Mouse (Mus musculus) embryo, embryonic 9.5 days (tissue): ENCODE results near the gene Ddx17.

Experiments used
- DNase-seq: peaks from one replicate; pipeline ENCODE4 v3.0.0-alpha.2; 2017; ENCODE audit errors: extremely low spot score

Ddx17 gene

DNA sequence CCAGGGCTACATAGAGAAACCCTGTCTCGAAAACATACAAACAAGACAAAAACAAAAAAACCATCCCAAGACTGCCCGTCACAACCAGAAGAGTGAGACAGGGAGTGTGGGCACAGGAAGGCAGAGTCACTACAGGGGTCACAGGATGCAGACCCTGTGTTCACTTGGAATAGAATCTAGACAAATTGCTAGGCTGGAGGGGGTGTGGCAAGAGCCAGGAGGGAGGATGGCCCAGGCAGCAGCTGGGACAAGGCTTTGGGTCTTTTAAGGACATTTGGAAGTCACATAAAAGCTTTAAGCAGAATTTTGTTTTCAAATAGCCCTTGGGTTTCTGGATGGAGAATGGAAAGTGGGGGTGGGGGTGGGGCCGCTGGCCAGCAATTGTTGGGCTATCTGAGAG lies 28.0 kb downstream of the Ddx17 start:
- DNase-seq, result no peak

DNA sequence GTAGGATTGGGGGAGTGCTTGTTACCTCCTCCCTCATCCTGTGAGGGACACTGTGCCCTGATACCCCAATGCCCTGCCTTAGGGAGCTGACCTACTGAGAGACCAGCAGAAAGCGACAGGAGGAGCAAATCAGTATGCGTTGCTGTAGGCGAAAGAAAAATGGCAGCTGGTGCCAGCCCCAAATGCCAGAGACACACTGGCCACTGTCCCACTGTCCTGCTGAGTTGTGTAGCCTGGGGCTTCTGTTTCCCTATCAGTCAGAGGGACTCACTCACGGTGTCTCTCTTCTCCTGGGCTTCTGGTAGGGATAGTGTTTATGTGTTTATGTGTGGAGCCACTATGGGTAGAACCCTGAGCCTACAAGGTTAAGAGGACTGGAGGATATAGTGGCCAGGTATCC lies 28.8 kb downstream of the Ddx17 start:
- DNase-seq, result no peak

DNA sequence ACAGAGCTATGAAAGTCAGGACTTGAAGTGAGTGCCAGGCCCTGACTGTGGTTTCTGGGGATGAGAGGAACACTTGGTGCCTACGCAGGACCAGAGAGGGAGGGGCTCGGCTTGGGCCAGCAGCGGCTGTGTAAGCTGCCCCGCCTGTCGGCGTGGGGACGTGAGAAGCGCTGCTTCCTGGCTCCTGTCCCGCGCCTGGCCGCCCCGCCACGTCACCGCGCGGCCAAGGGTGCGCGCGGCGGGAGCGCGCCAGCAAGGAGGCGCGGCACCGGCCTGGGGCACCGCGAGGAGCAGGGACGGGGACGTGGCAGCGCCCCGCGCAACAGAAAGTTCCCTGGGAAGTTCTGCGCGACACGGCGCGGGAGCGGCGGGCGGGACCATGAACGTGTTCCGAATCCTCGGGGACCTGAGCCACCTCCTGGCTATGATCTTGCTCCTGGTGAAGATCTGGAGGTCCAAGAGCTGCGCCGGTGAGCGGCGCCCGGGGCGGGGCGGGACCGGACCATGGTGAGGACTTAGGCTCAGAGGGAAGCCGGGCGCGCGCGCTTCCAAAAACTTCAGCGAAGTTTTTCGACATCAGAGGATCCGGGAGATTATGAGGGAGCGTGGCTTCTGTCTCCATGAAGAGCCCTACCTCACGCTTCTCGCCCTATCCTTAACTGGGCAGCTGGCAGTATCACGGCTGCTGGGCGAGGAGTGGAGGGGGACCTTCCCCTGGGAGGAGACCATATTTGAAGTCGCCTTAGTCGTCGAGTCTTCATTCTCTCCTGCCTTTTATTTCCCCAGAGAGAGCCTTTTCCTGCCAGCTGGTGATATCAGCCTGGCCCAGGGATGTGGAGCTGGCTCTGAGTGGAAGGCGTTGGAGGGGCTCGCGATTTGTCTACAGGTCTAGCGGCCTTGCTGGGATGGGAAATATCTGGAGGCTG lies 30.1 kb downstream of the Ddx17 start, which contains the start of gene Kdelr3:
Kdelr3 (plus strand) TSS at position 241 of the 926 bp plus-strand sequence.
- DNase-seq, result no peak

DNA sequence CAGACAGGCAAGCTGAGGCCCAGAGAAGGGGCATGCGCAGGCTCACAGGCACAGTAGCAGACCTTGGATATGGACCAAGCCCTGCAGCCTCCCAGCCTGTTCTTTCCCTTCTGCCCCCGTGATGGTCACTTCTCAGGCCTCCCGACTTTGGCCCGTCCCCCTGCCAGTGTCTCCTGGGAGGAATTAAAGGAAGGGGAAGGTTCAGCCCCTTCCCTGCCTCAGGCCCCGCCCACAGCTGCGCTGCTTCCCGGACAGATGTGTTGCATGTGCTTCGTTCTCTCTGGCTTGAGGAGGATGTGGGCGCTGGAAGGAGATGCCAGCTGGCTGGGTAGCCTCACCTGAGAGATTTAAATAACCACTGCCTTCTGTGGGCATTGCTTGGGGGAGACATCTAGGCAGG lies 32.6 kb downstream of the Ddx17 start:
- peak; percentile 53 for DNase-seq

DNA sequence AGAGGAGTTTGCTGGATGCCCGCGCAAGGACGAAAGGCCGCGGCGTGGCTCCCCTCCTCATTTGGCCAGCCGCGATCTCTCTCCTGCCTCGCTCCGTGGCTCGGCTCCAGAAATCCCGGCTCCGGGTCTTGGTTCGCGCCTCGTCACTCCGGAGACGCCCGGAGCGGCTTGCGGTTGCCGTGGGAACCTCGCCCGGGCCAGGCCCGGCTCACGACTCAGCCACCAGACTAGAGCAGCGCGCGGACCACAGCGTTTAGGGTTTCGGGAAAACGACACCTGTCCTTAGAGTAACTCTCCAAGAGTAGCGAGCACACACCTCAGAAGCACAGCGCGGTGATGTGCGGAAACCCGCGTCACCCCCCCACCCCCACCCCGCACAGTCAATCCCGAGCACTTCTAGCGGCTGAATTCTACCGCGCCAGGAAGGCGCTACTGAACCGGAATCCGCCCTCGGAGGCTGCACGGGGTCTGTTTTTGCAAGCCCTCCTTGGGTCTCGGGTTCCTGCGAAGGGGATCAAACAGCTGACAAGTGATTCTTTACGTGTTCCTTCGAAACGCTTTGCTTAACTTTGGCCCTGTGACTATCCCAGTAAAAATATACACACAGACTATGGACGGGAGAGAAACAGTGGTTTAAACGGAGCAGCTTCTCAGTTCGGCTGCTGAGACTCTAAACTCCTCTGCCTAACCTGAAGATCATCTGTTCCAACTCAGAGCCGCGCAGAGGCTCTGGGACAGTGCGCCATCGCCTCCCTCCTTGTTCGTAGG lies 34.8 kb downstream of the Ddx17 start:
- peak; percentile 78 for DNase-seq

DNA sequence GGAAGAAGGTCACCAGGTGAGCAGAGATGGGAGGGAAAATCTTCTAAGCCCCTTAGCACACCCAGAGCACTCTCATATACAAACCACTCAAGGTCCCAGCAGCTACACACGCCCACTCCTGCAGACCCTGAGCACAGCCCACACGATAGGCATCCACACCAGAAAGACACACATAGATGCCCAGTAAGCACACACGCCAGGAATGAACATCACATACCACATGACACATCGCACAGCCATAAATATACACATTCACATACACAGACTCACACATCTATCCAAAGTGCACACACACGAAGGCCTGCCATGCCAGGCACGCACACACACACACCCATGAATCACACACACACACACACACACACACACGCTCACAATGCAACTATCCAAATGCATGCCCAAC lies 36.1 kb downstream of the Ddx17 start:
- DNase-seq, result no peak

DNA sequence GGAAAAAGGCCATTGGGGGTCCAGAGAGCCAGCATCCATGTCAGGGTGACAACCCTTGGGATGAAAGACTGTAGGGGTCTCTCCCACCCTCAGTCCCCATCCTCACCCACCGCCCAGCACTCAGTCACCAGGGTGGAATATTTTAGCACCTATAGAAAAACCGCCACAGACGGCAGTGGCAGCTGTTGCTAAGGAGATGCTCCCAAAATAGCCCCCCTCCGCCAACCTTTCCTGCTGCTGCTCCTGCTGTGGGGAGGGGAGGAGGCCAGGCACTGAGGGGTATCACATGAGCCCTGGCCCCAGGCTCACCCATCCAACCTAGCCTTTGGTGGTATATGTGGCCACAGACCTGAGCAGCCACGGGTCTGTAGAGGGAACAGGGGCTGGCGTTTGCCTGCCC lies 36.5 kb downstream of the Ddx17 start:
- no peak for DNase-seq

DNA sequence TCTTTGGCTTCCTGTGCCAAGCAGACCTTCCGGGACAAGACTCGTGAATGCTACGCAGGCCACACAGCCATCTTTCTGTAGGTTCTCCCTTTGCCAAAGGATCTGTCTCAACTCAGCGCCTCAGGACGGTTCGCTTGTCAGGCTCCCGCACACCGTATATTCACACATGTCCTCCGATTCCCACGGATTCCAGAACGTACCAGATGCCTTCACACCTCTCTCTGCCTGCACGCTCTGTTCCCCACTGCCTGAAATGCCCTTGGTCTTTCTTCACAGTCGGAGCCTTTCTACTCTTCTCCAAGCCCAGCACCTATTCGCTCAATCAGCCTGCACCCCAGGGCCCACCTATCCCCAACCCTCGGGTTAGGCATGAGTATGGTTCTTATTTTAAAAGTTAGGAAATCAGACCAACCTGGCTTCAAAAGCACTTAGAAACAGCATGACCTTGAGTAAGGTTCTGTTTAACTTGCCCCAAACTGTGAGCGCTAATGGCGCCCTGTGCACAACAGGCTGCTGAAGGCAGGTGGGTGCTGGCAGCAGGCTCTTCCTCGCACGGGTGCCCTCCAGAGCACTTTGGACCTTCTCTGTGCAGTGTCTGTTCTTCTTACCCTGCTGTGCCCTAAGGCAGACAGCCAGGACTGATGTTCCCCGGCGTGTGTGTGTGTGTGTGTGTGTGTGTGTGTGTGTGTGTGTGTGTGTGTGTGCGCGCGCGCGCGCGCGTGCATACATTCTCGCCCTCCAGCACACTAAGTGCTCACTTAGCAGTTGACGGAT lies 39.3 kb downstream of the Ddx17 start:
- no peak for DNase-seq

DNA sequence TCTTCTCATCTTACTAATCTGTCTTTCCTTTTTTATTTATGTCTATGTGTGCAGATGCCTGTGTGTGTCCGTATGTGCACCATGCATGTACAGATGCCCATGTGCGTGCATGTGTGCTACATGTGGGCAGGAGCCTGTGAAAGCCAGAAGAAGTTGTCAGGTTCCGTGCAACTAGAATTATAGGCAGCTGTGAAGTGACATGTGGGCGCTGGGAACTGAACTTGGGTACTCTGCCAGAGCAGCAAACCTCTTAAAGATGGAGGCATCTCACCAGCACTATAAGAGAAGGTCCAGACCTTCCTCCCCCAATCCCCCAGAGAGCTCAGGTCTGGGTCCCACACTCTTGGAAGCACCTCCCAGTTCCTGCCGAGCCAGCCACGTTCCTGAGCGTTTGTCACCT lies 40.1 kb downstream of the Ddx17 start:
- no peak for DNase-seq

DNA sequence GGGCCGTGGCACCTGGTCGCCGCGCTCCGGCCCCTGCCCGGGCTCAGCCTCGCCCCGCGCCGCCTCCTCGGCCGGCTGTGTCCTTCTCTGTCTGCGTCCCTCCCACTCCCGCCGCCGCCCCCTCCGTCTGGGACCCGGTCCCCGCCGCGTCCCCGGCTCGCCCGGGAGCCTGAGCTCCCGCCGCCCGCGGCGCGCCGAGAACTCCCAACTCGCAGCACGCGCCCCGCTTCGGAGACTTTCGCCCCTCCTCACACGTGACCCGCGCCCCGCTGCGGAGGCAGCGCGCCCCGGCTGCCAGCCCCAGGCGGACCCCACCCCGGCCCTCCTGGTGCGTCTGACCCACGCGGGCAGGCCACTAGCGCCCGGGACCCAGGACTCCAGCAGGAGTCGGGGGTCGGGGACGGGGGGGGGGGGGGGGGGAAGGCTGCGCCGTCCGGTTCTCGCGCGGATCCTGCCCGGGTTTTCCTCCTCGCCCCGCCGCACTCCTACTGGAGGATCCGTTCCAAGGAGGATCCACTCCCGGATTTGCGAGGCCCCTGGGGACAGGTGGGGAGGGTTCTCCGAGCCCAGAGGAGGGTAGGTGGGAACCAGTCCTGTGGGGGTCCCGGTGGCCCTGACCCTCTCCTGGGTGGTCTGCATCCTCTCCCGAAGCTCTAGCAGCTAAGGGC lies 40.8 kb downstream of the Ddx17 start:
- DNase-seq, result peak; percentile 82

DNA sequence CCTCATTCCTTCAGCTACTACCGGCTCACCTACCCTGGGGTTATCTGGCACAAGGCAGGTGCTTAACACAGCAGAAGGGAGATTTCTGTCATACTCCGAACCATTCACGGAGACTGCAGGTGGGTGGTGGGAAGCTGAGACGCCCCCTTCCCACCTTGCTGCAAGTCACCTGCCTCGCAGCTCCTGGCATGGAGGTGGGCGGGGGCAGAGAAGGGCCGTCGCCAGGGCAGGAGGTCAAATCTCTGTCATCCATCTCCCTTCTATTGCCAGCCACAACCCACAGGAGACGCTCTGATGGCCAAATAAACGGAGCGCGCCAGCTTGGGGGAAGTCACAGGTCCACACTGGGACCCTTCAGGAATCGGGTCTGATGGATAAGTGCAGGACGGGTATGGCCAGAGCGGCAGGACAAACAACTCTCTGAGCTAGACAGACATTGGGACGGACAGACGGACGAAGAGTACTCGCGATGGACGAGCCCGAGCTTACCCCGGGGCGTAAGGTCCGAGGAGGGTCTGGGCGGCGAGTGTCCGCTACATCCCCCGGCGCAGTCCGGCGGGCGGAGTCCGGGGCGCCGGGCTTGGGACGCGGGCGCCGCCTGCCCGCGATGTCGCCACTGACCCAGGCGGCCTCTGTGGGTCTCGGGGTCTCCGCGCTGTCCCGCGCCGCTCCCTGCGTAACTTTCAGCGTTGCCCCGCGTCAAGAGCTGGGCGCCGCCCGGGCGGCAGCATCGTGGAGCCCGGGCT lies 41.7 kb downstream of the Ddx17 start, which contains the start of gene Kcnj4:
Kcnj4 (minus strand) TSS at position 535 of the 746 bp plus-strand sequence.
- DNase-seq, result peak; percentile 45

DNA sequence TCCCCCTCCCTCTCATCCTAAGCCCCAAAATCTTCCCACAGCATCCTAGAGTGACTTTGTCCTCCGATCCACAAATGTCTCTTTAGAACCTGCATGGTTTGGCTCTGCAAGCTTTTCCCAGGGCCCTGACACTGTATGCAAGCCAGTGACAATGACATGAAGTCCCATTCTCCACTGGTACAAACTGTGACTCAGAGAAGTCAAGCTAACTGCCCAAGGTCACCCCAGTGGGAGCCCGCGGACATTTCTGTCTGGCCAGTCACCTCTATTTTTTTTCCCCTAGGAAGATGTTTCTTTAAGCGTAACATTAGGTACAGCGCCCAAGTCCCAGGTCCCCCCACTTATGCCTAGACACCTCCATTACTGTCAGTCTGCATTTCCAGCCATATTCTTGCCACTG lies 43.1 kb downstream of the Ddx17 start:
- DNase-seq, result no peak

DNA sequence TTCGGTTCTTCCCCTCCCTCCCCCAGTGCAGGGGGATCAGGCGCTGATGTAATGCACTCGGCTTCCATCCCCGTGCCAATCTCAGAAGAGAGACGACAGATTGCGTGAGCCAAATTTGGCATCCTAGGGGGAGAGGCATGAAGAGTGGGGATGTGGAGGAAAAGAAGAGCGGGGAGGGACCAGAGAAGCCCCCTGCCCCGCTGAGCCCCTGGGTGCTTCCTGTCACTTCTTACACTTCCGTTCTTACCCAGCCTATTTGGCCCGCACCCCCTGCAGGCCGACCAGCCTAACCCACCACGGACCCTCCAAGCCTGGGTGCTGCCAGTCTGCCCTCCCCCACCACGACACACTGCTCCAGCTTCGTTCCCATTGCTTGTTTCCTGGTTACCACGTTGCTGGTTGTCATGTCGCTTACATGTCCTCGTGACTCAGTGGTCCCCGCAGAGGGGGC lies 43.6 kb downstream of the Ddx17 start:
- DNase-seq, result no peak

DNA sequence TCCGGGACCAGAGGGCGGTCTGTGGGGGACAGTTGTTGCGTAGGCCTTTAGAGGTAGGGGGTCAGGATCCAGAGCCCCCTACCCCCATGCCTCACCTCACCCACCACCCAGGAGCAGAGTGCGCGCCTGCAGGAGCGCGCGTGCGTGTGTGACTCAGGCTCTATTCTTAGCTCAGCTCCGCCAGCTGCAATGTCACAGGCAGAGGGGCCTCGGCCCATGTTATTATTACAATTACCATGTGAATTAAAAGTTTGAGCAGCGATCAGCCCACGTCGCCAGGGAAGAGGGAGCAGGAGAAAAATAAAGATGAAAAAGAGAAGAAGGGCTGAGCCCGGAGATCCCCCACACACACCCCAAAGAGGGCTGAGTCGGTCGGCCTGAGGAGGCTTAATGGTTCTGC lies 46.4 kb downstream of the Ddx17 start:
- no peak for DNase-seq

DNA sequence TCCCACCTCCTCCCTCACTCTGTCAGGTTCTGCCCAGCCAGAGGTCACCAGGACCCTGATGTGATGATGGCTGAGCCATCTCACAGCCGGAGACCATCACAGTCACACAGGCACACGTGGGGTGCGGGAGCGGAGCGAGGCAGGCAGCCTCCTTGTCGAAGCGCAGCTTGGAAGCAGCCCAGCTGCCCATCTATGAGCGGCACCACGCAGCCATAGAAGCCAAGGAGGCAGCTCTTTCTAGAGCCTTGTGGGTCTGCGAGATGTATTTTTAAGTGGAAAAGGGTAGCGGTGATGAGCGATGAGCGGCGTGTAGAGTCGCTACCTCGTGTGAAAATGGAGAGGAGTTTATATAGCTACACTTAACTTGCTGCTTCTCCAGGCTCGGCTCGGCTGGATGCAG lies 53.0 kb downstream of the Ddx17 start:
- no peak for DNase-seq

DNA sequence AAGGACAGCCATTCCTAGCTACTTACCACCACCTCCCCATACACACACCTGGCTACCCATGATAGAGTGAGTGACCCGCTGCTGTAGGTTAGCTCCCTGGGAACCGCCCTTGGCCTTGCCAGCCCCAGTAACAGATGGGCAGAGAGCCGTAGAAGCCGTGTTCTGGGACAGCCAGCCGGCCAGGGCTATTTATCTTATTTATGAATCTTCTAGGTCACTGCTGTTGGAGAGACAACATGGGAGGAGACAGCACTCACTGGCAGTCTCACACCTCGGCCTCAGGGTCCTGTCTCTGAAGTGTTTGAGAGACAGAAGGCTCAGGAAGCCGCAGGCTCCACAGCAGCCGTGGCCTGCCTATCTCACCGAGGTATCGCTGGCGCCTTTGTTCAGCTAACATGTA lies 57.1 kb downstream of the Ddx17 start:
- no peak for DNase-seq

DNA sequence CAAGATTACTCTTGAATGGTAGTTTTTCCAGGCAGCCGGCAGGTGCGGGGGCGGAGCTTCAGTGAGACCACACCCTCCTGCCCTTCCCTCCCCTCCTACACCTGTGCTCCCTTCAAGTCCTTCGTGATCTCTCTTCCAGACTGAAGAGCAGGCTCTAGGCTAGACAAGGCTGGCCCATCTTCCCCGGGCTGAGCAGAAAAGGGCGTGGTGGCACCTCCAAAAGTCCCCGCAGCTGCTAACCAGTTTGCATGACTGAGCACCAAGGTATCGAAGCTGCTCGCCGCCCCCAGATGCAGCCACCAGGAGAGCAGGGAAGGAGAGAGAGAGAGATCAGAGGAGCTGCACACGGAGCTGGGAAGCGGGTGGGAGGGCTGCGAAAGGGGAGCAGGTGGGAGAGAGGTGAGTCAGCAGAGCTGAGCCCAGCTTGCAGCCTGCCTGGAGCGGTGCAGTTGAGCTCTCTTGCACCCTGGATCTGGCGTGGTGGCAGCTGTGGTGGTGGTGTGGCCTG lies 65.3 kb downstream of the Ddx17 start:
- DNase-seq, result no peak
